Mouse (Mus musculus): ENCODE results near the gene Gm45785.

DNA sequence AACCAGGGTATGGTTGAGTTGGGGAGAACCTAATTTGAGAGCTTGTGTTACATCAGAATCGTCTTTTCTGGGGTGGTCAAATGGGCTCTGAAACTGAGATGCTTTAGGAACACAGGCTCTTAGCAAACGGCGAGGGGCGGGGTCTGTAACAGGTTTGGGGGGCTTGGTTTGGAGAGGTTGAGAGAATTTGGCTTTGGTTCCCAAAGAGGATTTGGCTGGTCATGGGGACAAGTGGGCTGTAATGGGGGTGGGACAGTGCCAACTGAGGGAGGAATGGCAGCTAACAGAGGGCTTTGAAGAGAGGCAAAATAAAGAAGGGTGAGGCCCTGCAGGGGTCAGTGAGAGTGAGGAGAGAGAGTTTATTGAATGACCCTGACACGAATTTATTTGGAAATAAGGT lies 16.6 kb downstream of the Gm45785 start:
- TF ChIP-seq CTCF (conservative IDR thresholded peaks at IDR 0.05; ENCODE audit: low read length) (no peak), POU5F1 (IDR thresholded peaks at IDR 0.05; ENCODE audit: borderline replicate concordance, low read length) (no peak)

All from E14TG2a.4 (cell line).